Mouse (Mus musculus) liver, postnatal 0 days (tissue): ENCODE measurements around the gene Ttll6.

Experiments used
- CTCF ChIP-seq: sonication (generic); IDR thresholded peaks from 2 replicates; pipeline ENCODE4 v1.5.1; 2016; ENCODE audit warnings: antibody characterized with exemption, low read depth
- EP300 ChIP-seq: IDR thresholded peaks from 2 replicates; pipeline ENCODE4 v1.6.1; 2016; ENCODE audit warnings: antibody characterized with exemption, low read depth, mild to moderate bottlenecking

GRCm38 (mm10) chr11:96199181-96200086 lies 65.8 kb downstream of the Ttll6 start:
- TF ChIP-seq CTCF (no peak), EP300 (no peak)
